Mouse (Mus musculus) Patski (cell line): ENCODE data around the gene Lhfpl5. TPM values are rescaled to one million over a fixed set of nuclear protein-coding genes. Genes with fewer than 3 reads are reported as not detected.
A peak's percentile ranks its signal among the peaks of the same experiment; 100 is the strongest.
"Not testable (repeated sequence)": the region's sequence is repeated elsewhere in the genome, so short reads cannot be mapped to it uniquely, and the experiment has no call there.

ENCODE experiments used
- ATAC-seq: fragments of 100-300 bp; one replicate; pipeline ENCODE4 v1.8.0; 2021
- CTCF ChIA-PET: fragments of 350-600 bp; sonication (Branson Sonifier 250); formaldehyde crosslinking; loops from one replicate; lab custom pipeline; 2022; ENCODE audit warnings: inconsistent platforms; lab: Charles Lee
- POLR2A ChIA-PET: fragments of 350-600 bp; sonication (Branson Sonifier 250); formaldehyde crosslinking; loops from one replicate; lab custom pipeline; 2022; ENCODE audit warnings: antibody characterized with exemption, inconsistent platforms; lab: Charles Lee
- DNase-seq: peaks from one replicate; pipeline ENCODE4 v3.0.0-alpha.2; 2011; ENCODE audit warnings: low read depth, low spot score
- H3K27me3 ChIP-seq: fragments of 371-371 bp; one replicate; pipeline ENCODE4 v1.5.1; 2021
- CTCF ChIP-seq: fragments of 100-300 bp; IDR thresholded peaks from one replicate; pipeline ENCODE4 v1.5.1; 2021
- in situ Hi-C: fragments of 300-500 bp; cut with MboI; formaldehyde crosslinking; loops from 3 replicates; pipeline ENCODE4 v1.11.1; 2018; ENCODE audit warnings: low pct_unique_long_range_greater_than_20kb, mixed read lengths
- polyA plus RNA-seq: library from polyadenylated mRNA; unstranded; gene quantifications from one replicate; pipeline ENCODE4 v1.2.3, GENCODE M21; 2021

The Lhfpl5 gene
- polyA plus RNA-seq, 1 experiment from 2014 or later, result 0.09 TPM

DNA sequence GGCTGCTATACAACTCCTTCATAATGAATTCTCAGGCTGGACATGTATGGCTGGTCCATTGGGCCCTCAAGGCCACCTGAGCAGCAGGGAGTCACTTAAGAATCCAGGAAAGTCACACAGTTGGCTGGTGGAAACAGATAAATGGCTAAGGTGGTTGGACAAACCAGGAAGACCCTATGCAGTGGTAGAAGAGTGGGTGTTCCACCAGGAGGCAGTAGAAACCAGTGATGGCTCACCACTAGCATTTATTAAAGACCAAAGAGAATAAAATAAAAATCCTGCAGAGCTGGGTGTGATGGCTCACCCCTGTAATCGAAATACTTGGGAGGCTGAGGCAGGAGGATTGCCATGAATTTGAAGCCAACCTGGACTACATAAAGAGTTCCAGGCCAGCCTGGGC, 28.5 kb upstream of the Lhfpl5 start:
- ChIA-PET CTCF (no interaction called here), POLR2A (interaction anchor here (0.5 kb wide), 1 partner anchor 24 kb away, joined by 3 read pairs; no protein-coding TSS in a partner anchor)
- in situ Hi-C loops, result loop anchor here (25.0 kb wide), 1 partner anchor 335 kb away; the partner anchor contains the start of gene Def6
- DNase-seq (no peak), ATAC-seq (no peak)
- peaks cover 7% of the 10 kb centered on the region for H3K27me3 ChIP-seq
- no peak for TF ChIP-seq CTCF

GRCm38 (mm10) chr17:28548550-28548949, 26.9 kb upstream of the Lhfpl5 start:
- ChIA-PET POLR2A (no interaction called here), CTCF (interaction anchor here (0.8 kb wide), 1 partner anchor 136 kb away, joined by 3 read pairs; no protein-coding TSS in a partner anchor)
- peaks cover 7% of the 10 kb centered on the region for H3K27me3 ChIP-seq
- TF ChIP-seq CTCF, result no peak
- no peak for DNase-seq
- in situ Hi-C loops, result loop anchor here (25.0 kb wide), 1 partner anchor 336 kb away; the partner anchor contains the start of gene Def6
- ATAC-seq, result no peak

DNA sequence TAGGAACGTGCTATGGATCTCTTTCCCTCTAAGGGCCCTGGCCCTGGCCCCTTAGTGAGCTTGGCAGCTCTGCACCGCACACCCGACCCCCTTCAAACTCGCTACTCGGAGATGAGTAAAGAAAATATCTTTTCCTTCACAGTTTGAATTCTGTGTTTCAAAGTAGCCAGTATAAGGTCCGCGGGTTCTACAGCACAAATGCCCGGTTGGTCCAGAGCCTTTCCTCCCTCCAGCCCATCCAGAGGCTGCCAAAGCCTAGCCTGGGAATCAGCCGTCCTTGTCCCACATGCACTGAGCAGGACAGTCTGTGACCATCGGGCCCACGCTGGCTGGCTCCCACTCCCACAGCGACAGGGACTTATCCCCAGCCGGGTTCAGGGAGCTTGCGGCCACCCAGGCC, 26.3 kb upstream of the Lhfpl5 start, which contains the start of gene Clpsl2:
TSS of gene Clpsl2 (plus strand) at position 301 of the 400 bp plus-strand sequence.
- no peak for DNase-seq
- in situ Hi-C loops, result loop anchor here (25.0 kb wide), 1 partner anchor 337 kb away; the partner anchor contains the start of gene Def6
- ChIA-PET POLR2A (no interaction called here), CTCF (interaction anchor here (0.8 kb wide), 1 partner anchor 136 kb away, joined by 3 read pairs; no protein-coding TSS in a partner anchor)
- no peak for ATAC-seq
- H3K27me3 ChIP-seq, result peaks cover 7% of the 10 kb centered on the region
- TF ChIP-seq CTCF, result no peak

- in situ Hi-C loops, result no loop called here
- POLR2A ChIA-PET, result no interaction called here
- H3K27me3 ChIP-seq, result peaks cover 12% of the 10 kb centered on the region
- peak; percentile 91 for TF ChIP-seq CTCF
- CTCF ChIA-PET, result interaction anchor here (0.6 kb wide), 1 partner anchor 147 kb away, joined by 3 read pairs; no protein-coding TSS in a partner anchor
- DNase-seq, result peak; percentile 7
- ATAC-seq, result peak; percentile 41
Observed at GRCm38 (mm10) chr17:28553040-28553793, 22.2 kb upstream of the Lhfpl5 start.

DNA sequence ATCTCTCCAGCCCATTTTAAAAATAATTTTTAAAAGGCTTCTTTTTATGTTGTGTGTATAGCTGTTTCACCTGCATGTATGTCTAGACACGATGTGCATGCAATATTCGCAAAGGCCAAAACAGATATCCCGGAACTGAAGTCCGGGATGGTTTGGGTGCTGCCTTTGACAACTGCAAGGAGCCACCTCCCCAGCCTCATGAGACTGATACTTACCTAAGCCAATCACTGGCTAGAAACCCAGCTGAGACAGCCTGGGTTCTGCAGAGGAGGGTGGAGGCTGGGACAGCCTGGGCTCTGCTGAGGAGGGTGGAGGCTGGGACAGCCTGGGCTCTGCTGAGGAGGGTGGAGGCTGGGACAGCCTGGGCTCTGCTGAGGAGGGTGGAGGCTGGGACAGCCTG, 21.4 kb upstream of the Lhfpl5 start:
- CTCF ChIA-PET, POLR2A ChIA-PET, DNase-seq, ATAC-seq, in situ Hi-C loops: not testable (repeated sequence)
- peaks cover 12% of the 10 kb centered on the region for H3K27me3 ChIP-seq

GRCm38 (mm10) chr17:28556635-28557396, 18.6 kb upstream of the Lhfpl5 start:
- CTCF ChIA-PET, result no interaction called here
- in situ Hi-C loops, result no loop called here
- peaks cover 4% of the 10 kb centered on the region for H3K27me3 ChIP-seq
- no peak for DNase-seq
- POLR2A ChIA-PET, result no interaction called here
- ATAC-seq, result no peak
- no peak for TF ChIP-seq CTCF

DNA sequence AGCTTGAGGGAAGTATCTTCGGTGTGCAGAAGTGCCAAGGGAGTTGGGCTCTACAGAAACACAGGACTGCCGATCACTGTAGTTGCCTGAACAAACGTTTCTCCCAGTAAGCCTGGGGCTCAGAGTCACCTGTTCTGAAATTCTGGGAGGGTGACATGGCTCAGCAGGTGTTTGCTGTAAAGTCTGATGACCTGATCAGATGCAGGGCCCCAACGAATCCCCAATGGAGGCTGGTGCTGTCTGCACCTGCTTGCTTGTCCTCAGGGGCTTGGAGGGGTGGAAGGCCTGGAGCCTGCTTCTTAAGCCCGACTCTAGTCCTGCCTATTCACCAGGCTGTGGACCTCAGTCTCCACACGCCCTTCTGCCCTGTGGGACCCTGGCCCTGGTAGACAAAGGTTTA, 17.7 kb upstream of the Lhfpl5 start:
- H3K27me3 ChIP-seq, result peaks cover 4% of the 10 kb centered on the region
- in situ Hi-C loops, result no loop called here
- POLR2A ChIA-PET, result no interaction called here
- CTCF ChIA-PET, result interaction anchor here (0.5 kb wide), 1 partner anchor 138 kb away, joined by 3 read pairs; no protein-coding TSS in a partner anchor
- ATAC-seq, result no peak
- TF ChIP-seq CTCF, result no peak
- no peak for DNase-seq

DNA sequence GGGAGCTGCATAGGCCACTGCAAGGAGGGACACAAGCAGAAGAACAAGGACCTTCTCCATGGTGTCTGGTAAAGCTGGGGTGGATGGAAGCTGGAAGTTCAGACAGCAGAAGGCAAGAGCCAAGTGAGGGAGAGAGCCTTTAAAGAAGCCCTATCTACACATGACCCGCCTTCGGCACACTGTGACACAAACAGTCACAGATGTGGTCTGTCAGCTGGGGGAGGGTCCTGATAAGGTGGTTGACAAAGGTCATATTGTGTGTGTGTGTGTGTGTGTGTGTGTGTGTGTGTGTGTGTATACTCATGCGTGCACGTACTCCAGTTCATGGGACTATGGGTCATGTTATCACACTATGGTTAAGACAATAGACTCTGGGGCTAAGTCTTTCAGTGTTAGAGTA, 14.8 kb upstream of the Lhfpl5 start, which contains the start of gene Clps:
TSS of gene Clps (minus strand) at position 169 of the 400 bp plus-strand sequence.
- in situ Hi-C loops, result no loop called here
- ChIA-PET POLR2A (no interaction called here), CTCF (no interaction called here)
- DNase-seq (no peak), ATAC-seq (no peak)
- TF ChIP-seq CTCF, result no peak
- H3K27me3 ChIP-seq, result no peaks in the 10 kb centered on the region

DNA sequence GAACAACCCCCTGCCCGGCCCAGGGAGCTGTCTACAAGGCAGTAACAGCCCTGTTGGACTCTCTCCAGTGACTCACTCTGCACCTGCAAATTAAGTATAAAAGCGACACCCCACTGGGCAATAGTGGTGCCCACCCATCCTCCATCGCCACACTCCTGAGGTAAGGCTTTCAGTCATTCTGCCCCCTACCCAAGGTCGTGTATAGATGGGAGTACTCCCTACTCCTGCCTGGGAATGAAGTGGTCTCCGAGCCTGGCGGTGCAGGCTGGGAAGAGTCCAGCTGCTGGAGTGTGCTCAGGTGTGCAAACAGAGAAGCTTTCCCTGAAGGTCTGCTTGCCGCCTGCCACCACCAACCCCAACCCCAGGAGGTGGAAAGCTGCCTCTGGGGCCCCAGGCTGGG, 13.8 kb upstream of the Lhfpl5 start:
- ChIA-PET POLR2A (no interaction called here), CTCF (no interaction called here)
- DNase-seq, result no peak
- no peak for TF ChIP-seq CTCF
- in situ Hi-C loops, result no loop called here
- H3K27me3 ChIP-seq, result no peaks in the 10 kb centered on the region
- ATAC-seq, result no peak

DNA sequence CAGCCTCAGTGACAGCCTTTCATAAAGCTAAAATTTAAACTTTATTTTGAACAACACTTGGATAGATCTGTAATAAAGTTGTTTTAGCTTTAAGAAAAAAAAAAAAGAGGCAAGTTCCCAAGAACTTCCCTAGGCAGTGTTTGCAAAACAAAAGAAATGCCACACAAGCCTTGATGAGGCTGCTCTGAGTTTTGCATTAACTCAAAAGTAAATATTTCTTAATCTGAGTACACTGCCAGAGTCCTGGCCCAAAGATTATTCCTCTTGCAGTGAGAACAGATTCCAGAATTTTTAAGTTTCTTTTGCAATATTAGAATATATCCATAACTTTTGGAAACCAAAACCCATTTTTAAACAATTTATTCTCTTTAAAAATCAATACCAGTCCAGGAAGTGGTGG, 10.3 kb upstream of the Lhfpl5 start:
- no peaks in the 10 kb centered on the region for H3K27me3 ChIP-seq
- ATAC-seq (no peak), DNase-seq (no peak)
- in situ Hi-C loops, result no loop called here
- ChIA-PET POLR2A (no interaction called here), CTCF (no interaction called here)
- no peak for TF ChIP-seq CTCF

GRCm38 (mm10) chr17:28567541-28567940, 7.9 kb upstream of the Lhfpl5 start:
- no peaks in the 10 kb centered on the region for H3K27me3 ChIP-seq
- no peak for DNase-seq
- ChIA-PET CTCF (no interaction called here), POLR2A (no interaction called here)
- in situ Hi-C loops, result no loop called here
- no peak for TF ChIP-seq CTCF
- ATAC-seq, result no peak
